Mouse (Mus musculus): ENCODE measurements around the gene Trpc3.

- TF ChIP-seq ZKSCAN1 (IDR thresholded peaks at IDR 0.05; ENCODE audit: low read depth, low read length) (no peak), POLR2AphosphoS5 (IDR thresholded peaks at IDR 0.05; ENCODE audit: borderline replicate concordance, low read depth, low read length) (no peak), EP300 (IDR thresholded peaks at IDR 0.05; ENCODE audit: low read depth in 1 of 2, low read length in 2 of 2) (no peak), E2F4 (IDR thresholded peaks at IDR 0.05; ENCODE audit: borderline replicate concordance, low read depth, low read length) (no peak), CTCF (IDR thresholded peaks at IDR 0.05 in 2 of 3, conservative IDR thresholded peaks at IDR 0.05 in 1 of 3; ENCODE audit: control insufficient read depth in 1 of 3, insufficient read depth in 1 of 3, low read depth in 2 of 3, low read length in 3 of 3, poor library complexity in 1 of 3, severe bottlenecking in 1 of 3) (no peak), USF1 (IDR thresholded peaks at IDR 0.05; ENCODE audit: low read depth, low read length) (no peak), POLR2A (IDR thresholded peaks at IDR 0.05; ENCODE audit: control insufficient read depth in 1 of 2, insufficient read depth in 1 of 2, low read depth in 1 of 2, low read length in 2 of 2, poor library complexity in 1 of 2) (no peak), SMC3 (IDR thresholded peaks at IDR 0.05; ENCODE audit: low read depth, low read length) (no peak), TBP (IDR thresholded peaks at IDR 0.05; ENCODE audit: low read depth, low read length) (no peak), GATA1 (IDR thresholded peaks at IDR 0.05; ENCODE audit: low read depth, low read length) (no peak), NELFE (IDR thresholded peaks at IDR 0.05; ENCODE audit: low read depth, low read length) (no peak), ETS1 (IDR thresholded peaks at IDR 0.05; ENCODE audit: low read depth, low read length) (no peak)
Observed at GRCm38 (mm10) chr3:36642736-36643135, 47.2 kb downstream of the Trpc3 start.

Data from MEL (cell line).